Mouse (Mus musculus): ENCODE data around the gene Eno3.

- TF ChIP-seq CTCF (conservative IDR thresholded peaks at IDR 0.05; ENCODE audit: low read length) = peak; percentile 92
- no peak for TF ChIP-seq POU5F1 (IDR thresholded peaks at IDR 0.05; ENCODE audit: borderline replicate concordance, low read length)
Observed at GRCm38 (mm10) chr11:70625473-70625872, 31.5 kb upstream of the Eno3 start.

Measured in E14TG2a.4 (cell line).